ENCODE assay signal across 12 mouse cellular contexts in the genomic region with DNA sequence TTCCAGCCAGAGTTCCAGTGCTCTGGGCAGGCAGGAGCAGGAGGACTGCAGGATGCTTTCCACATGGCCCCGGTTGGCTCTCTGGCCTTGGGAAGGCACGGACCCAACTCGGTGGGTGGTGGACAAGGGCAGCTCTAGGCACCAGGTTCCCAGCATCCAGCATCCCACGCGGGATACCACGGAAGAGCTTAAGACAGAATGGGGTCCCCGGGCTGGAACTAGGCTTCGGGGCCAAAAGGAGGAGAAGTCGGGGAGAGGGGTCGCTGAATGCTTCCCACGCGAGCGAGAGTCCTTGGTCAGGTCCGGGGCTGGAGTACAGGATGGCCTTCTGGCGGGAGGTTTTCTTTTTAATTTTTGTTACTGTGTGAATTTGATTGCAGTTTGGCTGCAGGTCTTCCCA. TPM values are rescaled to one million over a fixed set of nuclear protein-coding genes. Genes with fewer than 3 reads are reported as not detected.
DNase-seq lines count a peak whose midpoint lies in the region; ATAC-seq and TF ChIP-seq lines count a peak whose summit lies in the region.
"Not testable (repeated sequence)": the region's sequence is repeated elsewhere in the genome, so short reads cannot be mapped to it uniquely, and the experiment has no call there.
"Had no signal": no experiment of that assay in that cellular context is flagged by ENCODE, and none has a peak within 500 bp of the region (broad histone marks: within the 10 kb centered on the region; RNA-seq: fewer than 3 reads in every experiment).

No protein-coding gene starts in this region.

- H3K36me3 ChIP-seq in forebrain, embryonic 11.5 days (ENCODE audit: control insufficient read depth, insufficient read depth, low read length); heart, embryonic 14.5 days (ENCODE audit: control insufficient read depth, insufficient read depth, low read length); intestine, embryonic 16.5 days (ENCODE audit: control insufficient read depth, insufficient read depth, low read length); liver, adult 2 months (ENCODE audit: control insufficient read depth, insufficient read depth, low read length); midbrain, embryonic 12.5 days: not testable (repeated sequence)

- not testable (repeated sequence) for H3K4me1 ChIP-seq in forebrain, embryonic 11.5 days (replicated peaks; ENCODE audit: control insufficient read depth, insufficient read depth, low read length); heart, embryonic 14.5 days (ENCODE audit: control insufficient read depth in 2 of 2, insufficient read depth in 2 of 2, low read length in 2 of 2); intestine, embryonic 16.5 days (ENCODE audit: control insufficient read depth, insufficient read depth, low read length); liver, adult 2 months (ENCODE audit: control insufficient read depth, insufficient read depth, low read length); midbrain, embryonic 12.5 days

- TF ChIP-seq CTCF in liver, adult 2 months (IDR thresholded peaks at IDR 0.05; ENCODE audit: low read depth, low read length), result not testable (repeated sequence)

- H3K27ac ChIP-seq in forebrain, embryonic 11.5 days (ENCODE audit: low read depth, low read length); heart, embryonic 14.5 days (replicated peaks in 1 of 2; ENCODE audit: control insufficient read depth in 1 of 2, insufficient read depth in 1 of 2, low read depth in 2 of 2, low read length in 2 of 2); intestine, embryonic 16.5 days (ENCODE audit: low read length); liver, adult 2 months (replicated peaks; ENCODE audit: insufficient read depth, low read depth, low read length); midbrain, embryonic 12.5 days (replicated peaks): not testable (repeated sequence)

- WGBS in forebrain, embryonic 11.5 days, result 18% methylated on average over 9 of the region's 15 CpGs
- 21% methylated on average over 14 of the region's 15 CpGs for WGBS in heart, embryonic 14.5 days
- 8% methylated on average over 13 of the region's 15 CpGs for WGBS in intestine, embryonic 16.5 days
- 7% methylated on average over 14 of the region's 15 CpGs for WGBS in liver, adult 2 months
- whole genome bisulfite sequencing in midbrain, embryonic 12.5 days, result 15% methylated on average over 14 of the region's 15 CpGs

- H3K4me2 ChIP-seq in forebrain, embryonic 11.5 days (ENCODE audit: low read depth, low read length, severe bottlenecking), result 0 out of 2 replicates have a peak overlapping the region, but pooled peaks have one; percentile 18
- peak overlapping the region; percentile 38 for H3K4me2 ChIP-seq in heart, embryonic 14.5 days (ENCODE audit: low read length)
- 0 out of 2 replicates have a peak overlapping the region, but pooled peaks have one; percentile 30 for H3K4me2 ChIP-seq in intestine, embryonic 16.5 days (ENCODE audit: low read depth, low read length)
- H3K4me2 ChIP-seq in midbrain, embryonic 12.5 days (replicated peaks), result peak overlapping the region; percentile 42

- H3K27me3 ChIP-seq in forebrain, embryonic 11.5 days (ENCODE audit: control insufficient read depth, insufficient read depth, low read length); heart, embryonic 14.5 days (ENCODE audit: control insufficient read depth, insufficient read depth, low read length); intestine, embryonic 16.5 days (replicated peaks; ENCODE audit: control insufficient read depth, insufficient read depth, low read length); liver, adult 2 months (ENCODE audit: control insufficient read depth, insufficient read depth, low read length); midbrain, embryonic 12.5 days: not testable (repeated sequence)

- H3K79me2 ChIP-seq in liver, adult 2 months (ENCODE audit: control insufficient read depth, insufficient read depth, low read length), result not testable (repeated sequence)

- H3K9ac ChIP-seq in forebrain, embryonic 11.5 days (ENCODE audit: low read length), result not testable (repeated sequence)
- peak overlapping the region; percentile 55; the same call in 1 of the 2 replicates for H3K9ac ChIP-seq in heart, embryonic 14.5 days (ENCODE audit: low read length)
- H3K9ac ChIP-seq in intestine, embryonic 16.5 days (ENCODE audit: low read depth, low read length), result peak overlapping the region; percentile 55; the same call in 1 of the 2 replicates
- peak overlapping the region; percentile 34; the same call in 1 of the 2 replicates for H3K9ac ChIP-seq in liver, adult 2 months (ENCODE audit: low read depth, low read length)
- 0 out of 2 replicates have a peak overlapping the region, but pooled peaks have one; percentile 31 for H3K9ac ChIP-seq in midbrain, embryonic 12.5 days (replicated peaks)

- TF ChIP-seq POLR2A in liver, adult 2 months (IDR thresholded peaks at IDR 0.05; ENCODE audit: extremely low read depth, insufficient read depth, low read length), result not testable (repeated sequence)

- not testable (repeated sequence) for H3K9me3 ChIP-seq in forebrain, embryonic 11.5 days (ENCODE audit: control insufficient read depth, low read length); heart, embryonic 14.5 days (ENCODE audit: control insufficient read depth, low read length); intestine, embryonic 16.5 days (ENCODE audit: control insufficient read depth, low read length); midbrain, embryonic 12.5 days

- DNase-seq in 3134 (ENCODE audit: extremely low read depth, insufficient read length, low spot score), result peak; percentile 52
- peak; percentile 0 for DNase-seq in brain, adult 2 months (ENCODE audit: low read depth, low spot score)
- peak; percentile 25 for DNase-seq in forebrain, embryonic 11.5 days (ENCODE audit: low spot score)
- not testable (repeated sequence) for DNase-seq in liver, adult 2 months (ENCODE audit: extremely low read depth, low read depth, low spot score)
- DNase-seq in retina, postnatal 1 day, result peak; percentile 0

- not testable (repeated sequence) for ATAC-seq in forebrain, embryonic 11.5 days (replicated peaks; ENCODE audit: low FRiP score); heart, embryonic 14.5 days (ENCODE audit: insufficient number of reproducible peaks, insufficient read depth, low FRiP score, low read depth); intestine, embryonic 16.5 days; midbrain, embryonic 12.5 days (ENCODE audit: low FRiP score, low read depth)

- peak overlapping the region; percentile 32 for H3K4me3 ChIP-seq in forebrain, embryonic 11.5 days (ENCODE audit: low read depth, low read length)
- H3K4me3 ChIP-seq in heart, embryonic 14.5 days (ENCODE audit: control insufficient read depth in 1 of 2, insufficient read depth in 1 of 2, low read depth in 1 of 2, low read length in 2 of 2), result peak overlapping the region; percentile 40 to 59
- H3K4me3 ChIP-seq in intestine, embryonic 16.5 days (ENCODE audit: low read length), result peak overlapping the region; percentile 46
- H3K4me3 ChIP-seq in liver, adult 2 months (ENCODE audit: insufficient read depth, low read depth, low read length), result peak overlapping the region; percentile 65
- H3K4me3 ChIP-seq in midbrain, embryonic 12.5 days, result peak overlapping the region; percentile 45

RNA-seq across cellular contexts. Expression of gene Gm14295, which starts 0.4 kb away (rescaled TPM):
- polyA plus RNA-seq in forebrain, embryonic 11.5 days (2014; fragmentation: Nextera tagmentation; extraction: Ambion mirVana), result 10.7 and 16.4 TPM in 2 replicates
- polyA plus RNA-seq in heart, embryonic 14.5 days (2014; fragmentation: Nextera tagmentation; extraction: Ambion mirVana), result 16.5 and 20.6 TPM in 2 replicates
- 9.4 and 12.5 TPM in 2 replicates for polyA plus RNA-seq in intestine, embryonic 16.5 days (2015; fragmentation: Nextera tagmentation; extraction: Ambion mirVana)
- total RNA-seq in liver, adult 2 months (2014; rRNA removed), result 6.3 and 27.1 TPM in 2 replicates
- polyA plus RNA-seq in liver, adult 2 months (2012; rRNA removed), result 1.00 and 1.5 TPM in 2 replicates
- 9.1 and 11.4 TPM in 2 replicates for polyA plus RNA-seq in midbrain, embryonic 12.5 days (2016; fragmentation: Nextera tagmentation; extraction: Ambion mirVana)

RNA-seq across cellular contexts. Expression of gene Gm14408, which starts 32.2 kb away (rescaled TPM):
- not detected in 2 replicates for polyA plus RNA-seq in forebrain, embryonic 11.5 days (2014; fragmentation: Nextera tagmentation; extraction: Ambion mirVana)
- polyA plus RNA-seq in heart, embryonic 14.5 days (2014; fragmentation: Nextera tagmentation; extraction: Ambion mirVana), result not detected in 2 replicates
- polyA plus RNA-seq in intestine, embryonic 16.5 days (2015; fragmentation: Nextera tagmentation; extraction: Ambion mirVana), result not detected in 2 replicates
- not detected in 2 replicates for total RNA-seq in liver, adult 2 months (2014; rRNA removed)
- not detected in 2 replicates for polyA plus RNA-seq in liver, adult 2 months (2012; rRNA removed)
- polyA plus RNA-seq in midbrain, embryonic 12.5 days (2016; fragmentation: Nextera tagmentation; extraction: Ambion mirVana), result not detected in 2 replicates
- total RNA-seq: common myeloid progenitor, adult 5-6 weeks; heart, postnatal 14 days; left cerebral cortex, postnatal 10 days; megakaryocyte, adult 5-6 weeks had no signal
